Mouse (Mus musculus) megakaryocyte, adult 5-6 weeks (primary cell): ENCODE measurements around the gene Prdm16. TPM values are rescaled to one million over a fixed set of nuclear protein-coding genes. Genes with fewer than 3 reads are reported as not detected.

Source experiments
- ATAC-seq: 2 replicates; pipeline ENCODE4 v1.8.0; 2016; ENCODE audit warnings: mild to moderate bottlenecking, inconsistent platforms; ENCODE audit not compliant: poor library complexity, severe bottlenecking
- total RNA-seq, 2 experiments: library from RNA; stranded (forward) in 1 of 2; stranded (reverse) in 1 of 2; fragments of 153-499, 151-499 nt in 1 of 2; fragments of 221-1000, 200-1000 nt in 1 of 2; gene quantifications; 2 replicates each; pipeline versions ENCODE4 v1.2.3 to v1.2.4; 2015 to 2017

Gene Prdm16
- total RNA-seq, 2 experiments from 2014 or later: 0.73 to 0.85 TPM

GRCm38 (mm10) chr4:154439455-154440052 lies 197.1 kb downstream of the Prdm16 start:
- no peak for ATAC-seq

GRCm38 (mm10) chr4:154438610-154439009 lies 198.1 kb downstream of the Prdm16 start:
- no peak for ATAC-seq

GRCm38 (mm10) chr4:154429770-154430169 lies 206.9 kb downstream of the Prdm16 start:
- ATAC-seq: no peak

- no peak for ATAC-seq
These were observed 209.8 kb downstream of the Prdm16 start for GRCm38 (mm10) chr4:154426901-154427300.

GRCm38 (mm10) chr4:154425284-154425683 lies 211.4 kb downstream of the Prdm16 start:
- ATAC-seq: 0 out of 2 replicates have a peak, but pooled peaks have one; percentile 18

GRCm38 (mm10) chr4:154424681-154425080 lies 212.0 kb downstream of the Prdm16 start:
- ATAC-seq: no peak

- no peak for ATAC-seq
These were observed 214.2 kb downstream of the Prdm16 start for GRCm38 (mm10) chr4:154422431-154422913.

- no peak for ATAC-seq
These were observed 215.9 kb downstream of the Prdm16 start for GRCm38 (mm10) chr4:154420749-154421148.

- ATAC-seq: no peak
These were observed 216.9 kb downstream of the Prdm16 start for GRCm38 (mm10) chr4:154419766-154420165.

- no peak for ATAC-seq
These were observed 217.7 kb downstream of the Prdm16 start for GRCm38 (mm10) chr4:154418993-154419392.

- no peak for ATAC-seq
These were observed 218.3 kb downstream of the Prdm16 start for GRCm38 (mm10) chr4:154418327-154418744.

GRCm38 (mm10) chr4:154416728-154417127 lies 219.9 kb downstream of the Prdm16 start:
- no peak for ATAC-seq

- ATAC-seq: no peak
These were observed 221.8 kb downstream of the Prdm16 start for GRCm38 (mm10) chr4:154414885-154415284.

GRCm38 (mm10) chr4:154410559-154410958 lies 226.1 kb downstream of the Prdm16 start:
- ATAC-seq: no peak

- ATAC-seq: no peak
These were observed 226.8 kb downstream of the Prdm16 start for GRCm38 (mm10) chr4:154409841-154410240.

- no peak for ATAC-seq
These were observed 227.4 kb downstream of the Prdm16 start for GRCm38 (mm10) chr4:154409237-154409721.

GRCm38 (mm10) chr4:154402948-154403347 lies 233.7 kb downstream of the Prdm16 start:
- no peak for ATAC-seq

- ATAC-seq: no peak
These were observed 234.4 kb downstream of the Prdm16 start for GRCm38 (mm10) chr4:154401982-154402932.

- ATAC-seq: no peak
These were observed 235.3 kb downstream of the Prdm16 start for GRCm38 (mm10) chr4:154401379-154401778.

GRCm38 (mm10) chr4:154400256-154401171 lies 236.2 kb downstream of the Prdm16 start:
- ATAC-seq: no peak
